Mouse (Mus musculus) heart, adult 2 months (tissue): ENCODE results near the gene Spsb2.

Experiments
- CTCF ChIP-seq: fragments of 200-600 bp; IDR thresholded peaks from 2 replicates; pipeline ENCODE4 v1.8.1; 2022; ENCODE audit warnings: antibody characterized with exemption, mild to moderate bottlenecking, moderate library complexity
- EP300 ChIP-seq: fragments of 200-500 bp; IDR thresholded peaks from 2 replicates; pipeline ENCODE4 v1.6.1; 2011; ENCODE audit warnings: low read depth, low read length, control low read depth; ENCODE audit not compliant: insufficient read depth
- POLR2A ChIP-seq: fragments of 200-500 bp; IDR thresholded peaks from 2 replicates; pipeline ENCODE4 v1.6.1; 2011; ENCODE audit warnings: mild to moderate bottlenecking, low read depth, low read length, control low read depth; ENCODE audit not compliant: insufficient read depth

DNA sequence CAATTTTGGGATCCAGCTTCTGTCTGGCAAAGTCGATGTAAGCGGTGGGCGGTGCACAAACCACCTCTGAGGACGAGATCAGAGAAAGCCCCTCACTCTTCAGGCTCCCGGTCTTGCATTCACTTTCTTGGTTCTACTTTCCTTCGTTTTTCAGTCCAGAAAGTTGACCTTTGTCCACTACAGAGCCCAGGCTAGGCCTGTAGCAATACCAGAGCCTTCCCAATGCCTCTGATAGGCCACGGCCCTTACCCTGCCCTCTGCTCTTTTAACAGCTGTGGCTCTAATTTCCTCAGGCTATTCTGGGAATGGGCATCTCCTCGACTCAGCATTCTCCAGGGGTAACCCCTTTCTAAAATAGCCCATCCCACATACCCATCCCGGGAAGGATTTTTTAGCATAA is 4.4 kb downstream of the Spsb2 start:
- TF ChIP-seq EP300 (no peak), CTCF (no peak), POLR2A (no peak)
